9 mouse cellular contexts compared by ENCODE assay signal in genomic region chr11:42423231-42423630, GRCm38 (mm10). TPM values are rescaled to one million over a fixed set of nuclear protein-coding genes. Genes with fewer than 3 reads are reported as not detected.
DNase-seq lines count a peak whose midpoint lies in the region; ATAC-seq and TF ChIP-seq lines count a peak whose summit lies in the region.
"Had no signal": no experiment of that assay in that cellular context is flagged by ENCODE, and none has a peak within 500 bp of the region (broad histone marks: within the 10 kb centered on the region; RNA-seq: fewer than 3 reads in every experiment).

No protein-coding gene starts in this region.

- no peak for TF ChIP-seq POLR2A in brain, embryonic 14.5 days (IDR thresholded peaks at IDR 0.05; ENCODE audit: borderline replicate concordance, extremely low read depth, insufficient read depth, insufficient read length, poor library complexity, severe bottlenecking)

- peak; percentile 61 for DNase-seq in ES-CJ7 (ENCODE audit: low read depth, low spot score)
- DNase-seq in brain, embryonic 14.5 days (ENCODE audit: low read depth), result peak; percentile 81
- DNase-seq in forelimb bud, embryonic 11.5 days (ENCODE audit: low read depth, low spot score), result peak; percentile 46
- DNase-seq in left cerebral cortex, postnatal 25 days (ENCODE audit: low spot score in 2 of 2), result peak; percentile 31 to 74
- DNase-seq in right cerebral cortex, postnatal 14 days, result peak; percentile 74

- 0 out of 2 replicates have a peak, but pooled peaks have one; percentile 32 for ATAC-seq in kidney, embryonic 16.5 days (ENCODE audit: low FRiP score, low TSS enrichment)
- no peak for ATAC-seq in kidney, embryonic 14.5 days (ENCODE audit: low FRiP score, low TSS enrichment)
- no peak for ATAC-seq in inflammation-experienced regulatory T-cells, adult 6 months

- H3K4me1 ChIP-seq in kidney, embryonic 16.5 days (ENCODE audit: insufficient read depth, low read length), result no peaks in the 10 kb centered on the region
- H3K4me1 ChIP-seq in kidney, embryonic 14.5 days (ENCODE audit: control insufficient read depth, insufficient read depth, low read length), result no peaks in the 10 kb centered on the region

- intact Hi-C loops in left cerebral cortex, postnatal 25 days (cut with DNase I), result loop anchor here (5.0 to 10.0 kb wide), 7 partner anchors 109 to 1636 kb away; no protein-coding TSS in a partner anchor

- 0% methylated on average over 3 of the region's 3 CpGs for WGBS in kidney, embryonic 16.5 days
- 0% methylated on average over 3 of the region's 3 CpGs for WGBS in kidney, embryonic 14.5 days

- H3K4me3 ChIP-seq in kidney, embryonic 16.5 days (ENCODE audit: low read length), result no peak overlapping the region
- no peak overlapping the region for H3K4me3 ChIP-seq in kidney, embryonic 14.5 days (ENCODE audit: low read length)
- H3K4me3 ChIP-seq: embryonic facial prominence, embryonic 13.5 days had no signal

- no peak overlapping the region for H3K9ac ChIP-seq in kidney, embryonic 16.5 days (replicated peaks; ENCODE audit: low read length)
- H3K9ac ChIP-seq in kidney, embryonic 14.5 days (ENCODE audit: low read depth, low read length), result no peak overlapping the region
- H3K9ac ChIP-seq: embryonic facial prominence, embryonic 13.5 days had no signal

- H3K9me3 ChIP-seq in kidney, embryonic 16.5 days (ENCODE audit: low read length), result no peaks in the 10 kb centered on the region
- no peaks in the 10 kb centered on the region for H3K9me3 ChIP-seq in kidney, embryonic 14.5 days (ENCODE audit: control insufficient read depth, low read length)
- H3K9me3 ChIP-seq: embryonic facial prominence, embryonic 13.5 days had no signal

- no peaks in the 10 kb centered on the region for H3K36me3 ChIP-seq in kidney, embryonic 16.5 days (ENCODE audit: insufficient read depth, low read length)
- H3K36me3 ChIP-seq in kidney, embryonic 14.5 days (ENCODE audit: control insufficient read depth, insufficient read depth, low read length), result no peaks in the 10 kb centered on the region
- H3K36me3 ChIP-seq: embryonic facial prominence, embryonic 13.5 days had no signal

- H3K27ac ChIP-seq in kidney, embryonic 16.5 days (ENCODE audit: low read length), result no peak overlapping the region
- H3K27ac ChIP-seq in kidney, embryonic 14.5 days (ENCODE audit: low read depth, low read length), result no peak overlapping the region
- H3K27ac ChIP-seq: embryonic facial prominence, embryonic 13.5 days had no signal

- peaks cover 7% of the 10 kb centered on the region; the same call in 1 of the 2 replicates for H3K27me3 ChIP-seq in kidney, embryonic 16.5 days (ENCODE audit: insufficient read depth, low read length)
- no peaks in the 10 kb centered on the region for H3K27me3 ChIP-seq in kidney, embryonic 14.5 days (ENCODE audit: control insufficient read depth, insufficient read depth, low read length)

- TF ChIP-seq CTCF in brain, embryonic 14.5 days (IDR thresholded peaks at IDR 0.05; ENCODE audit: borderline replicate concordance, extremely low read depth, insufficient read depth, insufficient read length), result peak; percentile 84

- no peak overlapping the region for H3K4me2 ChIP-seq in kidney, embryonic 16.5 days (replicated peaks; ENCODE audit: low read depth, low read length)
- no peak overlapping the region for H3K4me2 ChIP-seq in kidney, embryonic 14.5 days (replicated peaks; ENCODE audit: low read depth, low read length)
- H3K4me2 ChIP-seq: embryonic facial prominence, embryonic 13.5 days had no signal

RNA-seq across cellular contexts. Expression of gene Gabrb2, which starts 3.7 kb away (rescaled TPM):
- 0.85 and 1.4 TPM in 2 replicates for polyA plus RNA-seq in kidney, embryonic 16.5 days (2015; fragmentation: Nextera tagmentation; extraction: Ambion mirVana)
- polyA plus RNA-seq in kidney, embryonic 14.5 days (2014; fragmentation: Nextera tagmentation; extraction: Ambion mirVana), result 0.91 and 2.9 TPM in 2 replicates
- polyA plus RNA-seq in brain, embryonic 14.5 days (2012; rRNA removed), result 13.0 and 19.5 TPM in 2 replicates
- 100 to 1,000 TPM; 188 to 196 TPM for total RNA-seq in left cerebral cortex, postnatal 25 days (2021)
- polyA plus RNA-seq in inflammation-experienced regulatory T-cells, adult 6 months (2017; shearing (Covaris generic)), result under 1 TPM in 1 of 3 experiments, not detected in 2; 0.08 TPM
